Mouse (Mus musculus): ENCODE results near the gene Rapgef1. TPM values are rescaled to one million over a fixed set of nuclear protein-coding genes. Genes with fewer than 3 reads are reported as not detected.

Rapgef1 gene
- polyA plus RNA-seq, 1 experiment, result 85.8 TPM

DNA sequence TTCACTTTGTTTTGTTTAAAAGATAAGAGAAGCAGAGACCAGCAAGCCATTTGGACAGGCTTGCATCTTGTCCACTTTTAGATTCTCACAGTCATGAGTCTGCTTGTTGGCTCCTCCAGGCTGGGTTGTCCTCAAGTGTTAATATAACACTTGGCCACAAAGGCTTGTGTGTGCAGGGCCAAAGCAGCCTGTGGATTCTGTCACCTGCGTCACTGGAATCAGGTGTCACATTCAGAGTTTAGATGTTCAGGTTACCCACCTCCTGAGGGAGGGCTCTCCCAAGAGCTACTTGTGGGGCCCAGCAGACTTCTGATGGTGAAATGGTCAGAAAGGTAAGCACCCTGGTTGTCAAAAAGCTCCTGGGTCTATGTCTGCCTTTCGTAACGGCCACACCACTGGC, 103.6 kb downstream of the Rapgef1 start:
- TF ChIP-seq CTCF (IDR thresholded peaks at IDR 0.05; ENCODE audit: extremely low read depth, insufficient read depth, low read length), result no peak
- H3K4me3 ChIP-seq (ENCODE audit: insufficient read depth, low read length), result no peak overlapping the region

GRCm38 (mm10) chr2:29724664-29725365, 105.3 kb downstream of the Rapgef1 start:
- TF ChIP-seq POLR2A (IDR thresholded peaks at IDR 0.05; ENCODE audit: extremely low read depth, insufficient read depth, low read length), result no peak
- no peak for TF ChIP-seq CTCF (IDR thresholded peaks at IDR 0.05; ENCODE audit: extremely low read depth, insufficient read depth, low read length)

More for the DNA sequence above, 103.6 kb downstream of the Rapgef1 start:
- H3K27ac ChIP-seq (ENCODE audit: insufficient read depth, low read length), result no peak overlapping the region
- no peaks in the 10 kb centered on the region for H3K4me1 ChIP-seq (ENCODE audit: control insufficient read depth, insufficient read depth, low read length)

GRCm38 (mm10) chr2:29729500-29729899, 110.0 kb downstream of the Rapgef1 start:
- Histone ChIP-seq H3K4me3 (ENCODE audit: insufficient read depth, low read length) (no peak overlapping the region), H3K4me1 (ENCODE audit: control insufficient read depth, insufficient read depth, low read length) (no peaks in the 10 kb centered on the region), H3K27ac (ENCODE audit: insufficient read depth, low read length) (no peak overlapping the region)
- TF ChIP-seq POLR2A (IDR thresholded peaks at IDR 0.05; ENCODE audit: extremely low read depth, insufficient read depth, low read length) (no peak), CTCF (IDR thresholded peaks at IDR 0.05; ENCODE audit: extremely low read depth, insufficient read depth, low read length) (no peak)

More at GRCm38 (mm10) chr2:29724664-29725365, 105.3 kb downstream of the Rapgef1 start:
- Histone ChIP-seq H3K4me1 (ENCODE audit: control insufficient read depth, insufficient read depth, low read length) (no peaks in the 10 kb centered on the region), H3K4me3 (ENCODE audit: insufficient read depth, low read length) (no peak overlapping the region), H3K27ac (ENCODE audit: insufficient read depth, low read length) (no peak overlapping the region)

GRCm38 (mm10) chr2:29731545-29731944, 112.0 kb downstream of the Rapgef1 start:
- H3K4me1 ChIP-seq (ENCODE audit: control insufficient read depth, insufficient read depth, low read length), result no peaks in the 10 kb centered on the region
- no peak overlapping the region for H3K4me3 ChIP-seq (ENCODE audit: insufficient read depth, low read length)
- H3K27ac ChIP-seq (ENCODE audit: insufficient read depth, low read length), result no peak overlapping the region
- TF ChIP-seq CTCF (IDR thresholded peaks at IDR 0.05; ENCODE audit: extremely low read depth, insufficient read depth, low read length), result peak; percentile 49
- TF ChIP-seq POLR2A (IDR thresholded peaks at IDR 0.05; ENCODE audit: extremely low read depth, insufficient read depth, low read length), result no peak

GRCm38 (mm10) chr2:29732559-29732958, 113.0 kb downstream of the Rapgef1 start:
- no peak overlapping the region for H3K4me3 ChIP-seq (ENCODE audit: insufficient read depth, low read length)
- H3K27ac ChIP-seq (ENCODE audit: insufficient read depth, low read length), result no peak overlapping the region
- TF ChIP-seq POLR2A (IDR thresholded peaks at IDR 0.05; ENCODE audit: extremely low read depth, insufficient read depth, low read length) (no peak), CTCF (IDR thresholded peaks at IDR 0.05; ENCODE audit: extremely low read depth, insufficient read depth, low read length) (no peak)
- H3K4me1 ChIP-seq (ENCODE audit: control insufficient read depth, insufficient read depth, low read length), result no peaks in the 10 kb centered on the region

DNA sequence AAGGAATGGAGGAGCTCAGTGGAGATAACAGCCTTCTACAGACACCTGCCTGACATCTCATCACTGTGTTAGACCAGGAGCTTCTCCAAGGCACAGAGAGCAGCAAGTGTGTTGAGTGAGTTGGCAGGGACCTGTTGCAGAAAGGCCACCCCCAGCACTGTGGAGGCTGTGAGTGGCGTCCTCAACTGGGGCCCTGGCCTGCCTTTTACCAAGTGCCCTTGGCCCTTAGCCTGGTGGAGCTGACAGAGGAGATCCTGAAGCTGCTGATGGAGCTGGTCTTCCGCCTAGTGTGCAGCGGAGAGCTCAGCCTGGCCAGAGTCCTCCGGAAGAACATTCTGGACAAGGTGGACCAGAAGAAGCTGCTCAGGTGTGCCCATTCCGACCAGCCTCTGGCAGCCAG, 113.8 kb downstream of the Rapgef1 start:
- Histone ChIP-seq H3K4me3 (ENCODE audit: insufficient read depth, low read length) (no peak overlapping the region), H3K4me1 (ENCODE audit: control insufficient read depth, insufficient read depth, low read length) (no peaks in the 10 kb centered on the region), H3K27ac (ENCODE audit: insufficient read depth, low read length) (no peak overlapping the region)
- TF ChIP-seq CTCF (IDR thresholded peaks at IDR 0.05; ENCODE audit: extremely low read depth, insufficient read depth, low read length), result no peak
- no peak for TF ChIP-seq POLR2A (IDR thresholded peaks at IDR 0.05; ENCODE audit: extremely low read depth, insufficient read depth, low read length)

DNA sequence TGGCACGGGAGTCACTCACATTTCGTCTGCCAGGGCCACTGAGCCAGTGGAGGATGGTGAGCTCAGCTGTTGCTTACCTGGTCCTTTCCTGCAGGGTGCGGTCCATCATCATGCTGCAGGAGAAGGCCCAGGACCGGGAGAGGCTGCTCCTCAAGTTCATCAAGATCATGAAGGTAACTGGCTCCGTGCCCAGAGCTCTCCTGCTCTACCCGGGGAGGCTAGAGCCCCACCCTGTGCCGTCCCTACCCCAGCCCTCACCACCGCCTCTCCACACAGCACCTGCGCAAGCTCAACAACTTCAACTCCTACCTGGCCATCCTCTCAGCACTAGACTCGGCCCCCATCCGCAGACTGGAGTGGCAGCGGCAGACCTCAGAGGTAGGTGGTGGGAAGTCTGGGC, 116.2 kb downstream of the Rapgef1 start:
- no peak for TF ChIP-seq CTCF (IDR thresholded peaks at IDR 0.05; ENCODE audit: extremely low read depth, insufficient read depth, low read length)
- no peak for TF ChIP-seq POLR2A (IDR thresholded peaks at IDR 0.05; ENCODE audit: extremely low read depth, insufficient read depth, low read length)
- Histone ChIP-seq H3K27ac (ENCODE audit: insufficient read depth, low read length) (no peak overlapping the region), H3K4me1 (ENCODE audit: control insufficient read depth, insufficient read depth, low read length) (no peaks in the 10 kb centered on the region), H3K4me3 (ENCODE audit: insufficient read depth, low read length) (no peak overlapping the region)

DNA sequence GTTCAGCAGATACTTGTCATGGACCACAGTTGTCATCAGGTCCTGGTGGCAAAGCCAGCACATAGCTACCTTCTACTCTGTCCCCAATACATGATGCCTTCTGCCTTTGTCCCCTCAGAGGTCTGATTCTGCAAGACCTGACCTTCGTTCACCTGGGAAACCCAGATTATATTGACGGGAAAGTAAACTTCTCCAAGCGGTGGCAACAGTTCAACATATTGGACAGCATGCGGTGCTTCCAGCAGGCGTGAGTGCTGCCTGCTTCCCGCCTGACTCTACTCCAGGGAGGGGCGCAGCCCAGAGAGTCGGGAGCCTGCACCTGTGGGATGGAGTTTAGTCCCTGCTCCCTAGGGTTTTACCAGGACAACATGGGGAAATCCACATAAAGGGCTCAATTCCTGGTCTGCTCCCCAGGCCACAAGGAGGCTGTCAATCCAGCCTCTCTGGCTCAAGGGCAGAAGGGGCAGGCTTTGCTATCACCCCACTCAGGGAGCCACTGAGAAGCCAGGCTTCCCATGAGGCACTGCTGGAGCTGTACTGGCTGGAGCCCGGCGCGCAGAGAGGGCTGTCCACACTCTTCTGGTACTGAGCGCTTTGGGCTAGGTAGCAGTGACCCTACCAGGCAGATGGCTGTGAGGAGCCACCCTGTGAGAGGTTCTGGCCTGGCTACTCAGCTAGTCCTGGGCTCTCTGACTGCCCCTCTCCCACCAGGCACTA, 117.8 kb downstream of the Rapgef1 start:
- Histone ChIP-seq H3K27ac (ENCODE audit: insufficient read depth, low read length) (no peak overlapping the region), H3K4me1 (ENCODE audit: control insufficient read depth, insufficient read depth, low read length) (no peaks in the 10 kb centered on the region), H3K4me3 (ENCODE audit: insufficient read depth, low read length) (no peak overlapping the region)
- TF ChIP-seq CTCF (IDR thresholded peaks at IDR 0.05; ENCODE audit: extremely low read depth, insufficient read depth, low read length), result no peak
- TF ChIP-seq POLR2A (IDR thresholded peaks at IDR 0.05; ENCODE audit: extremely low read depth, insufficient read depth, low read length), result no peak

- Histone ChIP-seq H3K4me3 (ENCODE audit: insufficient read depth, low read length) (no peak overlapping the region), H3K27ac (ENCODE audit: insufficient read depth, low read length) (no peak overlapping the region), H3K4me1 (ENCODE audit: control insufficient read depth, insufficient read depth, low read length) (no peaks in the 10 kb centered on the region)
- TF ChIP-seq POLR2A (IDR thresholded peaks at IDR 0.05; ENCODE audit: extremely low read depth, insufficient read depth, low read length) (no peak), CTCF (IDR thresholded peaks at IDR 0.05; ENCODE audit: extremely low read depth, insufficient read depth, low read length) (no peak)
These were observed 119.3 kb downstream of the Rapgef1 start for GRCm38 (mm10) chr2:29738799-29739198.

DNA sequence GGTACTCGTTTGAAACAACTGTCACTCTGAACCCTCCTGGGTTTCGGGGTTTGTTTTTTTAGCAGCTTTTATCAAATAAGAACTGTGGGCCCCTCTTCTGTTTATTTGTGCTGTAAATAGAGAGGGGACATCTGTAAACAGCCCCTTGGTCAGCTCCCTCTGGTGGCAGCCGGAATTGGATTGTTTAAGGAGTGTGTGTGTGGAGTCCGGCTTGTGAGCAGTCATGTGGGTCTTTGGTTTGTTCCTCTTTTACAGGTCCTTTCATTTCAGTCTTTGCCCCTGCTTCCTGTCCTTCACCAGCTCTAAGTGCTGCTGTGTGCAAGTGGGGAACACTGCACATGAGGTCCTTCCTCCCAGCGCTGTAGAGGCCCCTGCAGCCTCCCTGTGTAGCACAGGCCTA, 119.8 kb downstream of the Rapgef1 start:
- Histone ChIP-seq H3K4me1 (ENCODE audit: control insufficient read depth, insufficient read depth, low read length) (no peaks in the 10 kb centered on the region), H3K27ac (ENCODE audit: insufficient read depth, low read length) (no peak overlapping the region), H3K4me3 (ENCODE audit: insufficient read depth, low read length) (no peak overlapping the region)
- TF ChIP-seq CTCF (IDR thresholded peaks at IDR 0.05; ENCODE audit: extremely low read depth, insufficient read depth, low read length), result no peak
- TF ChIP-seq POLR2A (IDR thresholded peaks at IDR 0.05; ENCODE audit: extremely low read depth, insufficient read depth, low read length), result no peak

Data from cortical plate, adult 2 months (tissue).